Mouse (Mus musculus): Measurements from ENCODE around the gene Zranb3.
"Not testable (repeated sequence)": the region's sequence is repeated elsewhere in the genome, so short reads cannot be mapped to it uniquely, and the experiment has no call there.

Gene Zranb3

DNA sequence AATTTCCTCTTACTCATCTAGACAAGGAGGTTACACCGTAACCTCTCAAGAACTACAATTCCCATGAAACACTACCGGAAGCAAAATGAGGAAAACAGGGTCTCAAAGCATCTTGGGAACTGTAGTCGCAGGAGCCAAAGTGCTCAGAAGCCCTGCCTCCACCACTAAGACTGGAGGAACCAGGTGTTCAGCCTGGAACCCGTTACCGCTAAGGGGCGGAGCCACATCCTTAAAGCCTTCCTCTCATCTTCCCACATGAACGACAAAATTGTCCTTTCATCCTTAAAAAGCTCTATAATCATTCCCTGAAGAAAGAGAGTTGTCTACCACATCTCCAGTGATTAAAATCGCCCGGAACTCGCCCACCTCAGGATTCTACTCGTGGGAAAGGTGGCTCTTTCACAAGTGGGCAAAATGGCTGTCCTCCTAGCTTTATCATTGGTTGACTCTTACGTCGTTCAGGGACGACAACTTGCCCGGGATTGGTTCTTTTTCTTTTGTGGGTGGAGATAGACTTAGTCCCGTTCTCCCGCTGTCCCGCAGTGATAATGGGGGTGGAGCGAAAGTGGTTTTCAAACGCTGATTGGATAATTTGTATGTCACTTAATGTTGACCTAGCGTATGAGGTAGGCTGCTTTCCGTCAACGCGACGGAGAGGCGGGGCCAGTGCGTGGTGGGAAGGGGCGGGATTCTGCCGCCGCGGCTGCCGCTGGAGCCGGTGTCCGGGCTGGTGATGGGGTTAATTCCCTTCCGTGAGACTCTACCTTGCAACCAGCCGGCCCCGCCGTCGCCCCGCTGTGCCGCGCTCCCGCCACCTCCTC is at the start of gene Zranb3, which contains the start of gene R3hdm1:
Zranb3 (minus strand) TSS at position 407 of the 821 bp plus-strand sequence.
R3hdm1 (plus strand) TSS at position 661 of the 821 bp plus-strand sequence.
- DNase-seq, result peak; percentile 99

DNA sequence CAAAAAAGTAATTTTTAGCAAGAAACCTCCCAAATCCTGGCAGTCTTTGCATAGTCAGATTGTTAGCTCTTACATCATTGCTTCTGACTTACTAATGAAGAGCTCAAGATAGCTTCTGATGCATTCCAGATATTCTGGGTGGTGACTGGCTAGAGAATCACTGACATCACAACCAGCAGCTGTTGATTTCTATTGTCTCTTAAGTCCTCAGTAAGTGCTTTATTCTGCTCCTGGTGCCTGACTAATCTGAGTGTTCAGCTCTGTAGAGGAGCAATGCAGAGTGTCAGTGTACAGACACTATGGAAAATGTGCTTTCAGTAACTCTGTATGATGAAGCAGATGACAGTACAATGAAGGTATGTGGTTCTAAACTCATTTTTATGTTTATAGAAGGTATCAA is 38.9 kb upstream of the Zranb3 start:
- no peak for DNase-seq

DNA sequence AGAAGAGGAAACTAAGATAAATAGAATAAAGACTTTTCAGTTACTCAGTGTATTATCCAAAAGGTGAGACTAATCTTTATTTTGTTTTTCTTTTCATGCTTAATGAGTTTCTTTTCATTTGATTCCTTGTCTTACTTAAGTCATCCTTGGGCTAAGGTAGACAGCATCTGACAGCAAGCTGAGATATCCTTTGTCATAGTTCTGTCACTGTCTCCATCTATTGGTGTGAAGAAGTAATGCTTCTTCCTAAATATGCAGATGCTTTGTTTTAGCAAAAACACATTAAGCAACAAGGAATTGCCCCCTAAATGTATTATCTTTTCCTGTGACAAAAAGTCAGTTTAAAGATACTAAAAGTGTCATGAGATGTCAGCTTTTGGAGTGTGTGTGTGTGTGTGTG is 38.2 kb upstream of the Zranb3 start:
- DNase-seq, result no peak

DNA sequence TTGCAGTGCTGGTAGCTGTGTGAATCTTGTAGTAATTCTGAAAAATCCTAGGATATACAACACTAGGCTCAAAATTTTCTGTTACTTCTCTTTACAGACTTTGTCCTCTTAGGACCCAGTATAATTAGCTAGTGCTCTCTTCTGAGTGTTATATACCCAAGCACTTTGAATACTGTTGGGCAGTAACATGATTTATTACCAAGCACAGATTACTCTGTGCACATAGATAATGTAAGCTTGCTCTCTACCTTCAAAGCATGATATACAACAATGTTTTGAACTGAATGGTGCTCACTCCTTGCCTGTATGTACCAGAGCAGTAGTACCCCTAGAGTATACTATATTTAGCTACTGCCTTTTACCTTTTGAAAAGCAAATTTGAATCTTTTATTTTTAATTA is 33.4 kb upstream of the Zranb3 start:
- DNase-seq, result not testable (repeated sequence)

DNA sequence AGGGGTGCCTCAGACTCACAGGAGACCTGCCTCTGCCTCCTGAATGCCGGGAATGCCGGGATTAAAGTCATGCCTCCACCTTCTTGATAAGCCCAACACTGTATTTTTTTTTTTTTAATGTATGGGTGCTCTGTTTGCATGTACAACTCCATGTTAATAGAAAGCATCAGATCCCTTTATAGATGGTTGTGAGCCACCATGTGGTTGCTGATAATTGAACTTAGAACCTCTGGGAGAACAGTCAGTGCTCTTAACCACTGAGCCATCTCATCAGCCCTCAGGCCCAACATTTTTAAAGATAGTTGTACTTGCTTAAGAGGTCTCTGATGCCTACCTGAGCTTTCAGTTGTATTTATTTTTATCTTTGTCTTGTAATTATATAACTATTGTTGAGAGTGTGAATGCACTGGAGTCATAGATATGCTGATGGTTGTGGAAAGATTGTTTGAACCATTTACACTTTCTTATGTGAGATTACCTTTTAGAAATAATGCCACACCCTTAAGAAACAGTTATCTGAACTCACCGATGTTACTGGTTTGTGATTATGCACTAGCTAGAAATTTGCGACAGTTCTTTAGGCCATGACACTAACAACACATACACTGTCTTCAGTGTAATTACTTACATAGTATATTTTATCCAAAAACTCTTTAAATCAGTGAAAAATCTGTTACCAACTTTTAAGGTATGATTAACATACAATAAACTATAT is 18.2 kb upstream of the Zranb3 start:
- DNase-seq, result no peak

DNA sequence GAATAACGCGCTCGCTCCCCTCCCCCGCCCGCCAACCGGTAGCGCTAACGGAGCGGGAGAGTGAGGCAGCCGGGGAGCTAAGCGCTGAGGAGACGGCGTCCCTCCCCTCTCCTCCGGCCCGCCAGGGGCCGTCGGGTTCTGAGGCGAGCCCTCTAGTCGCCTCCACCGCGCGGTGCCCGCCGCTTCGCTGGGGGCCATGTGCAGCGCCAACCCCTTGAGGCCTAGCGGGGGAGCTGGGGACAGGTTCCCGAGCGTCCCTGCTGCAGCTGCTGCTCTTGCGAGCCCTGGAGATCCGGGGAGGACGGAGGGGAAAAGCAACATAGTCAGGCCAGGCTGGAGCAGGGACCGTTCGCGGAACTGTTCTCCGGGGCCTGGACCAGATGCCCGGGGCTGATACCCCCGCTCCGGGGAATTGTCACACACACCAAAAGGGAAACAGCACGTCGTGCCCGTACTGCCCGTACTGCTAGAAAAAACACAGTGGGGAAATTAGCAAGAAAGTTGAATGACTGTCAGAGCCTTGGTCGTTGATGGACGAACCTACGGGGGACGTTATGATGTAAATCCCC is 757 bp upstream of the Zranb3 start:
- no peak for DNase-seq

DNA sequence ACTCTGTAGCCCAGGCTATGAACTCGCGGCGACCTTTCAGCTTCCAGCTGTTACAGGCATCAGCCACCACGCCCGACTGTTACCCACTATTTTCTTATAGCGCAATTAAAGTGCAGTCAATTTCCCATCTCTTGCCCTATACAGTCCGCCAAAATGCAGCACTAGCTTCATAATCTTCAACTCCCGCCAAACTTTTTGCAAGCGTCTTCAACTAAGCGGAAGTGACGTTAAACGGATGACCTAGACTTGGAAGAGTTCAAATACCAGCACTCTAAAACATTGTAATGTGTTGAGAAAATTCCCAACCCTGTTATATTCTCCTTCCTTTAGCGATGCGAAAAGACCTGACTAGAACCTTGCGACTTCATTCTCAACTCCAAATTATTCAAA is 601 bp downstream of the Zranb3 start:
- no peak for DNase-seq

DNA sequence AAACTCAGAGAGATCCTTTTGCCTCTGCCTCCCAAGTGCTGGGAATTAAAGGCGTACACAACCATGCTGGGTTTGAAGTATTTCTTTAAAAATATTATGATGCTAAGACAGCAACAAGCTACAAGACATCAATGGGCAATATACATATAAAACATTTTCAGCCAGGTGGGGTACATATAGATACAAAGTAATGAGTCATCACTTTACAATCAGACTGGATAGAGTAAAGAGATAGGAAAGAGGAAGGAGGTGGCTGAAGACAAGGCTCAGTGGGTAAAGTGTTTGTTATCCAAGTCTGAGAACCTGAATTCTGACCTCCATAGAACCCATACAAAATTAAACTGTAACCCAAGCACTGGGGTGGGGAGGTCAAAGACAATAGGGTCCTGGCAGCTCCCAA is 4.5 kb downstream of the Zranb3 start:
- DNase-seq, result no peak

DNA sequence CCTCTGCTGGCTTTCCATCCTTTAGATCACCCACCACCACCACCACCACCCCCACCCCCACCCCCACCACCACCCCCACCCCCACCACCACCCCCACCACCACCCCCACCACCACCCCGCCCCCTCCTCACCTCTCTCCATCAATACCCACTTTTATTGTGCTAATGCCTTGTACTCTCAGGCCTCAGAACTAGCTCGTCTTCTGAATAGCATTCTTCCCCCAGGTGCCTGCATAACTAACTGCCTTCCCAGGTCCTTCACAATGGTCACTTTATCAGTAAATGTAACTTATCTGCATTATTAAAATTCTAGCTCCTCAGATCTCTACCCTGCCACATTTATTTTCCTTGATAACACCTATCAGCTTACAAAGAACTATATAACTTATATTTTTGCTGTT is 8.2 kb downstream of the Zranb3 start:
- no peak for DNase-seq

DNA sequence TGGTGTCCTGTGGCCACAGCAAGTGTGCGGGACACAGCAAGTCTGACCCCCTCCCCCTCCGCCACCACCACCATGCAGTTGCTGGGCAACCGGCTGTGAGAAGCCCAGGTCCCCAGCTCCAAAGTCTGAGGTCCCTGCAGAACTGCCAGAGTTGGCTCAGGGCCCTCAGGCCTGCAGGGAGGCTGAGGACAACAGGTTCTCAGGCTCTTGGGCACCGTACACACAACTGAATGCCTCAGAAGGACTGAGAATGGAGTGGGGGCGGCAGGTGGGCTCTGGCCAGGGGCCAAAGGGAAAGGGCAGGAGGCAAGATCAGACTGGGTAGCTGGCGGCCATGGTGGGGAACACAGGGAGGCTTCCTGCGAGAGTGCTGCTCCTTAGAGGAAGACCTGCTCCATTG is 20.0 kb downstream of the Zranb3 start:
- DNase-seq, result peak; percentile 33

DNA sequence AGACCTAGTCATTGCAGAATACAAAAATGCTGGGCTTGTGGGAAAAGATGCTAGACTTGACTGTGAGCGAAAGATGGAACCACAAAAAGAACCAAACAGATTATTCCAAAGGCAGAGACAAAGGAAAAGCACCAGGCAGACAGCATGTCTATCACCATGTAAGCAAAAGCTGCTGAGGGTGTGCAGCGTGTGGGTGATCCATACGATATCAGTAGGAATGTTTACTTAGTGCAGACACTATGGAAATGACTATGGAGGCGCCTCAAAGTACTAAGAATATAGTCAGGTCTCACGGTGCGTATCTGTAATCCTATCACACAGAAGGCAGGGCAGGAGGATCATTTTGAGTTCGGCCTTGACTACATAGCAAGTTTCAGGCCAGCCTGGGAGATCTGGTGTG is 21.0 kb downstream of the Zranb3 start:
- DNase-seq, result no peak

DNA sequence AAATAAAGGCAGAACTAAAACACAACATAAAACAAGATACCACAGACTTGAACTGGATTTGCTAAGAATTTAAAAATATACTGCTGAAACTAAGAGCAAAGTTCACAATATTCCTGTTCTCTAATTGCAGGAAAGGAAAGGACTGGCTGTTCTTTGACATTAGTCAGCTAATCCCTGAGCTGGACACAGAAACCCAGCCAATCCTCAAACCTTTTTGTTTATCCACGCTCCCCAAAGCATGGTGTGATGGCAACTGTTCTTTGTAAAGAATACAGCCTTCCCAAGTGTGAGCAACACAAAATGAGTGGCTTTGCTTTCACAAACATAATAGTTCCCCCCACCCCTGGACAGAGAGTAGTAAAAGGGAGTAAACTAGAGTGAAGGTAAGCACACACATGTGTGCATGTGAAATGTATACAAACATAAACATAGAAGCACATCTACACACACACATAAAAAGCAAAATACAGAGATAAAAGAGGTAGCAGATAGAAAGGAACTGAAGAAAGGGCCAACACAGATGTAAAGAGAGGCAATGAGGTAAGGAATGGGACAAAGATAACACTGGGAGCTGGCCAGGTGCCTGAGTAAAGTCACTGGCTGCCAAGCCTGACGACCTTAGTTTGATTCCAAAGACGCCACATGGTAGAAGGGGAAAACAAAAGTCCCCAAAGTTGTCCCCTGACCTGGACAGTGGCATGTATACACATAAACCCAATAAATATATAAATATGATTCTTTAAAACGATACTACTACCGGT is 21.7 kb downstream of the Zranb3 start:
- DNase-seq, result no peak

DNA sequence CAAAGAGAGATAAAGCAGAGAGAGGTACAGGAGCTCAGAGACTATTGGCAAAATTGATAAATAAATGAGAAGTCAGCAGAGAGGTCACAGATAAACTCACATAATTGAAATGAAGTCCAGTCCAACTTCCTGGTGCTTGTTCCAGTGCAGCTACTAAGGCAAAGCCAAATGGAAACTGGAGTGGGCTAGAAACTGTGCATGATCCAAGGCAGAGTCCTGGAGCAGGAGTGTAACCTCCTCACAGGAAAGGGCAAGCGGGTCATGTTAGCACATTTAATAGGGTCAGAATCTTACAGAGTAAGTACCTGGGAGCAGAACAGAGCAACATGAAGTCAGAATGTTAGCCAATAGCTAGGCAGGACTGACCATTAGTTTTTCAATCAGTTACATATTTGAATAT is 24.2 kb downstream of the Zranb3 start:
- no peak for DNase-seq

DNA sequence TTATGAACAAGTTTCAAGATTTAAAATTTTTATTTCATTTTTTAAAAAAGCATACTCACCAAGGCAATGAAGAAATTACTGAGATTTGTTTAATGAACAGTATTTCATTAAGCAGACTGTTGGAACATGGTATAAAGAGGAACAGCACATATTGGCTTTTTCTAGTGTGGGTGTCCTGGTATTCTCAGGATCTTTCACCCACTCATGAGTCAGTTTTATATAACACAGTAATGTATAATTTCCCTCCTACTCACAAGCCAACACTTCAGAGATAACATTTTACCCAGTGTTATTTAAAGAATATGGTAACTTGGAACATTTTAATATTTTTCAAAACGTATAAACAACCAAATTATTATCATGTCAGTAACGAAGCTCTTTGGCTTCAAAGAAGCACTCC is 25.1 kb downstream of the Zranb3 start:
- no peak for DNase-seq

DNA sequence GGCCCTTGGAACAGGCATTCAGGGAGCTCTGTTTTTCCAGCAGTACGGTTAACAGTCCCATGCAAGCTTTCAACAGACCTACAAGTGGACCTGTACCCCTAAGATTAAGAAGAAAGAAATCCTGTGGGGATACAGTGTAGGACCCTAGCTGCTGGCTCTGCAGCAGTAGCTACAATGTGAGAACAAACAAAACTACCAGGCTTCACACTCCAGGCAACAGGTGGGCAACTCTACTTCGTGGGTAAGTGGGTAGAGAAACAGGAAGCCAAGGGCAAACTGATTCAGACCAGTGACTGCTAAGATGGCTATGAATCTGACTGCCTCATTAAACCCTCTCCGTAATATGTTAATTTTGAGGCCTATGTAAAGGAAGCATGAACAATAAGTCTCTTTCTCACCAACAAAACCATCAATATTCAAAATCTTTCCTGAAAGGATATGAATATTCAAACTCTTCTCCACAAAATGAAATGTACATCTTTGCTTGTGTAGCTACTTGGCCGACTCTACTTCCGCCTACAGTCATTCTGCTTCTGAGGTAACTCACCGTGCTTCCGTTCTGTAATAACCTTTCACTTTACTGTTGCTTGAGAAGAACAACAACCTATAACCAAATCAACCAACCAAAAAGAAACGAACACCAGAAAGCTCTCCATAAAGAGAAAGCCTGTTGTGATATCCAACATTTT is 25.9 kb downstream of the Zranb3 start:
- no peak for DNase-seq

DNA sequence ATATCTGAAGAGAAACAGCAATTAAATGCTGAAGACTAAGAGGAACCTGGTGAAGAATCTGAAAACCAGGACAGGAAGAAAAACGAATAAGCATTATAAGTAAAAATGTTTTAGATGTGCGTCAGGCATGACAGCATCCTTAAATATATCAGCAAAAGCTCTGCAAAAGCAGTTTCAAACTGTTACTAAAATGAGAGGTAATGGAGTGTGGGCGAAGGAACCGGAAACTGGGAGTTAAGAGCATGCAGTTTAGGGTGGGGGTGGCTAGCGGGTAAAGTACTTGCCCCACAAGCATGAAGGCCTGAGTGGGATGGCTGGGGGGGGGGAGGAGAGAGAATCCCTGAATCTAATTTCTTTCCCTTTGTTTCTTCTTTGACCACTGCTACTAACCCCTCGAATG is 29.8 kb downstream of the Zranb3 start:
- no peak for DNase-seq

DNA sequence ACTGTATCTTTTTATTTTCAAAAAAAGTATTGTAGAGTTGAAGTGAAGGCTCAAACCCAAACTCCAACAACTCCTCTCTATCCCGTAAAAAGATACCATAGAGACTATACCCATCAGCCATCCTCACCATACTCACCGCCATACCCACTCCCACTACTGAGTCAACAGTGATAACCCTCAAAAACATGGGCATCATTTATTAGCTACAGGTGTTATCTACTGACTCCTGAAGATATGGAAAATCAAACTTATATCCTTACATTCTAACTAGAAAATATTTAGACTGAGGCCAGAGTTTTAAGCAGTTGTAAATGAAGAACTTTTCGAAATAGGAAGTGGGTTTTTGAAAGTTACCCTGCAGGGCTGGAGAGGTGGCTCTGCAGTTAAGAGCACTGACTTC is 32.8 kb downstream of the Zranb3 start:
- DNase-seq, result no peak

DNA sequence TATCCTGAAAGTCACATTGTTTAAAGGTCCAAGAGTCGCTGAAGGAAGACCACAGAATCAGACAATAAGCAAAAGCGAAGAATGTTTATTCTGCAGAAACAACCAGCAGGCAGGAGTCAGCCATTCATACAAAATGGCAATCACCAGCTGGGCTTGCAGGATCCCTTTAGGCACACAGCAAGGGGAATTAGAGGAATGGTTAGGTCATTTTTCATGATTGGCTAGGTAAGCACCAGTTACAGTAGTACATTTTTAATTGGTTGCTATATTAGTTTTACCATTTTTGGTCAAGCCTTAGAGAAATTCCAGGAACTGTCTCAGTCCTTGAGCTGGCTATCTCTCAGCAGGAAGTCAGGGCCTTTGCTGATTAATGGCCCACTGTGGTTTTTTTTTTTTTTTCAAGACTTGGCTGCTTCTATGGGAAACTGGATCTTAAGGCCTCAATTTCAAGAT is 33.9 kb downstream of the Zranb3 start:
- DNase-seq, result peak; percentile 8

DNA sequence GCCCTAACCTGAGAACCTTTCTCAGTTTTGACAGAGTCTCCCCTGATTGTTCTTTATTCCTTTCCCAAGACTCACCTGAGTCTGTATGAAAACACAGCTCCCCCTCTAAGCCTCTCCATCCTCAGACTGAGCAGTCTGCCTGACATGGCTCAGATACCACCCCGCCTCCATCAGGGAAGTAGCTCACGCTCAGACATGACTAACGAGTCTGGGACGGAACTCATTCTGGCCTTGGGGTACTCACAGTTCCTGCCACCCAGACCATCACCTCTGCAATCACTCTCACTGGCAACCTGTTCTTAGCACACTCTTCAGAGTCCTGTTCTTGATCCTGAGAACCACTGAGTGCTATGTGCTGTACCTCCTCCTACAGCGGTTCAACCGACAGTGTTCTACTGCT is 38.1 kb downstream of the Zranb3 start:
- no peak for DNase-seq

DNA sequence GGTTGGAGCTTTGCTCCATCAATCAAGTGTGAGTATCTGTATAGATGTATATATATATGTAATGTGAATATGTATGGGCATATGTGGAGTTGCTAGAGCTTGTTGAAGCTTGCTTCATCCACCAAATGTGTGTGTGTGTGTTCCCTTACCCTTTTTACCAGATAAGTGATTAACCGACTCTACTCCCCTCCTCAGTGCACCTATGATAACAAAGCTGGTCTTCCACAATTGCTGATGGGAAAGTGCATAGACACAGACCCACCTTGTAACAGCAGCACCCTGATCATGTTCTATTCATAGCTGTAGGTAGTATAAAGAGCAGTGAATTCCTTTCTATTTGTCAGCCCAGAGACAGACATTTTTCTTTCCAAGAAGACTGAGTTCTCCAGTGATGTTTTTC is 40.7 kb downstream of the Zranb3 start:
- no peak for DNase-seq

DNA sequence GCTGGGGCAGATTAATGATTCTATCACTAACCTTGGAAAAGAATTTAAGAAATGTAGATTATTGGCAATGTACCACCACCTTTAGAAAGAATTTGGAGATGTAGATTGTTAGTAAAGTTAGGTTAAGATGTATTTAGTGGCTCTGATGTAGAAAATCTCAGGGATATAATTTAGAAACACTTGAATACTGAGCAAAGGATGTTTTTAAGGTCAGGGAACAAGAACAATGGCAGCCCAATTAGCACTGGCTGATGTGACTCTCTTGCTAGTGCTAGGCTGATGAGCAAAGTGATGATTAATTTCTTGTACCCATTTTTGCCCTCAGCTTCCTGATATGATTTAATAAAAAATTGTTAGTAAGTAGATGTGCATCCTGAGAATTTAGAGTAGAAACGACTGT is 41.4 kb downstream of the Zranb3 start:
- DNase-seq, result no peak

DNA sequence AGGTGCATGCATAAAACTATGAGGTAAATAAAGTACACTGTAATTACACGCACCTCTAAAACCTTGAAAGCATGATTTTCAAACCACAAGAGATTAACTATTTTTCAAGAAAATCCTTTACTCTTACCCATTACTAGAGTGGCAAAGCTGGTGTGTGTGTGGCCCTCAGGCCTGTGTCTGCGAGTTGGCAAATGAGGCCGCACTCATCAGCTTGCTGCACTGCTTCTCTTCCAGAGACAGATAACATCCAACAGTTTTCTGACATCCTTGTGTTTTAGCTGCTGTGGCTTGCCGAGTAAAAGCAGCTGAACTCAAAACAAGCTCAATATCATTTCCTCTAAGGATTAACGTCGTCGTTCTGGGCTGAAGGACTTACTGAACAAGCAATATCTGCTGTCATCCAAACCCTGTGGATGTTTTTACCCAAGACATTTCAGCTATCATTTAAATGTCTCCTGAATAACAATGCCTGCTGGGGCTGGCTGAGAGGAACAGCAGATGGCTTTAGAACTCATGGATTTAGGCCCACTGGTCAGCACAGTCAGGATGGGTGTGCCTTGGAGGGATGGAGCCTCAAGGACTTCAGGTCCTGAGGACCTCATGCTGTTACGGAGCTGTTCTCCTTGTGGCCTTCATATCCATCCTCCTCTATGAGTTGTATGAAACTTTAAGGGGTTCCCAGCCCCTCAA is 42.0 kb downstream of the Zranb3 start:
- no peak for DNase-seq

Measured in kidney, postnatal 14 days (tissue).